Mouse (Mus musculus) midbrain, postnatal 0 days (tissue): ENCODE results near the gene Lrrc56. TPM values are rescaled to one million over a fixed set of nuclear protein-coding genes. Genes with fewer than 3 reads are reported as not detected.
A peak's percentile ranks its signal among the peaks of the same experiment; 100 is the strongest.

Source experiments
- ATAC-seq: fragments of 200-750 bp; cut with Nextera tagmentation; 2 replicates; pipeline ENCODE4 v1.8.0; 2017; ENCODE audit warnings: moderate number of reproducible peaks, mild to moderate bottlenecking, moderate TSS enrichment, moderate library complexity; ENCODE audit not compliant: low FRiP score
- DNase-seq: peaks from one replicate; pipeline ENCODE4 v3.0.0-alpha.2; 2015; ENCODE audit warnings: low spot score
- H3K27ac ChIP-seq: fragments of 300-500 bp; sonication (generic); 2 replicates; pipeline ENCODE4 v1.5.1; 2014; ENCODE audit warnings: low read depth, mild to moderate bottlenecking, low read length, mixed read lengths
- H3K27me3 ChIP-seq: fragments of 300-500 bp; sonication (generic); 2 replicates; pipeline ENCODE4 v1.6.1; 2014; ENCODE audit warnings: low read length, control low read depth, mixed read lengths; ENCODE audit not compliant: insufficient read depth
- H3K36me3 ChIP-seq: fragments of 300-500 bp; sonication (generic); 2 replicates; pipeline ENCODE4 v1.6.1; 2014; ENCODE audit warnings: low read length, control low read depth, mixed read lengths; ENCODE audit not compliant: insufficient read depth
- H3K4me1 ChIP-seq: fragments of 300-500 bp; sonication (generic); 2 replicates; pipeline ENCODE4 v1.6.1; 2014; ENCODE audit warnings: mild to moderate bottlenecking, control low read depth, antibody characterized with exemption, low read length, mixed read lengths; ENCODE audit not compliant: insufficient read depth
- H3K4me2 ChIP-seq: fragments of 300-500 bp; sonication (generic); 2 replicates; pipeline ENCODE4 v1.6.1; 2014; ENCODE audit warnings: low read depth, mild to moderate bottlenecking, low read length, mixed read lengths; ENCODE audit not compliant: poor library complexity, severe bottlenecking
- H3K4me3 ChIP-seq: fragments of 300-500 bp; sonication (generic); 2 replicates; pipeline ENCODE4 v1.5.1; 2014; ENCODE audit warnings: low read depth, mild to moderate bottlenecking, low read length, moderate library complexity
- H3K9ac ChIP-seq: fragments of 300-500 bp; sonication (generic); replicated peaks from 2 replicates; pipeline ENCODE4 v1.6.1; 2014; ENCODE audit warnings: mild to moderate bottlenecking, low read length, moderate library complexity, mixed read lengths; ENCODE audit not compliant: poor library complexity, severe bottlenecking
- H3K9me3 ChIP-seq: fragments of 300-500 bp; sonication (generic); 2 replicates; pipeline ENCODE4 v1.6.1; 2016; ENCODE audit warnings: low read length, control low read depth
- CTCF ChIP-seq: IDR thresholded peaks from 2 replicates; pipeline ENCODE4 v1.5.1; 2016; ENCODE audit warnings: antibody characterized with exemption, mild to moderate bottlenecking
- WGBS: fragments of 180-500 bp; shearing (Covaris S2); extraction: QIAGEN DNeasy Blood & Tissue Kit; methylation state at CpG from one replicate; pipeline ENCODE4 v1.1.7; 2014; 5-methylcytosine and 5-hydroxymethylcytosine counted together
- polyA plus RNA-seq: library from polyadenylated mRNA; unstranded; fragments of >200 nt; fragmentation: Nextera tagmentation; extraction: Ambion mirVana; gene quantifications from 2 replicates; pipeline ENCODE4 v1.2.1, GENCODE M21; 2015
- total RNA-seq: library from RNA; depleted of rRNA; stranded (reverse); fragments of >200 nt; gene quantifications from 2 replicates; pipeline ENCODE4 v1.2.3, GENCODE M21; 2014

Gene Lrrc56
- total and polyA plus RNA-seq, 2 experiments from 2014 or later, result 8.6 to 14.9 TPM

DNA sequence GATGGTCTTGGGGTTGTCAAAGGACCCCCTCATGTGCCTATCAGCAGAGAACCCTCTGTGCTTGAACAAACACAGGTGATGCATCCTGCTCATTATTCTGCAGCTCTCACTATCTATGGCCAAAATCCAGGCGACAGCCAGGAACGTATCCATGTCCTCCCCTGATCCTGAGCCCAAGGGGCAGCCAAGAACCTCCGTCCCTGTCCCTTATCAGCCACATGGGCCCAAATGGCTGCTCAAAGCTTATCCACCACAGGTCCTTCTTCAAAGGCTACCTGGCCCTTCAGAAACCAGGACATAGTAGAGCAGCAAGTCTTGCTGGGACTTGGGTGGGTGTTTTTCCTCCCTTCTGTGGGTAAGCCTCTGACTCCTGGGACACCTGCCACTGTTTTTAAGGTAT, 5.8 kb upstream of the Lrrc56 start:
- no peak overlapping the region for H3K4me3 ChIP-seq

DNA sequence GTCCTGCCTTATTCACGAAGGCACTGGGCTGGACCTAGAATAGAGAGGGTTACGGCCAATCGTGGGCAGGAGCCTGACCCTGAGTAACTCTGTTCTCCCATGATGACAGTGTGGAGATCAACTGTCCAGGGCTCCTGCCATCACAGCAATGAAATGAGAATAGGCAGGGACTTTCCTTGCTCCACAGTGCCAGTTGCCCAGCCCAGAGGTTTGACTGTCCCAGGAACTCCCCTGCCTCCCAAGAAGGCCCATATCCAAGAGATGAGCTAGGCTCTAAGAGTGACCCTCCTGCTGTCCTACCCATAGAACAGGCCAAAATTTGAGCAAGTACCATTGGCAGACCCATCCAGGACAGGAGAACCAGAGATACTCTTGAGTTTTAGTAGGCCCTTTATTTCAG, 5.2 kb upstream of the Lrrc56 start:
- WGBS, result 96% methylated on average over 3 of the region's 3 CpGs
- TF ChIP-seq CTCF, result no peak
- ATAC-seq, result no peak

More for the DNA sequence above, 5.8 kb upstream of the Lrrc56 start:
- Histone ChIP-seq H3K27ac (no peak overlapping the region), H3K9ac (no peak overlapping the region), H3K36me3 (peaks cover 33% of the 10 kb centered on the region), H3K27me3 (no peaks in the 10 kb centered on the region), H3K4me1 (peaks cover 8% of the 10 kb centered on the region; the same call in 1 of the 2 replicates), H3K4me2 (no peak overlapping the region), H3K9me3 (no peaks in the 10 kb centered on the region)
- no peak for DNase-seq
- no peak for TF ChIP-seq CTCF
- no peak for ATAC-seq
- WGBS, result 83% methylated on average over 3 of the region's 3 CpGs

DNA sequence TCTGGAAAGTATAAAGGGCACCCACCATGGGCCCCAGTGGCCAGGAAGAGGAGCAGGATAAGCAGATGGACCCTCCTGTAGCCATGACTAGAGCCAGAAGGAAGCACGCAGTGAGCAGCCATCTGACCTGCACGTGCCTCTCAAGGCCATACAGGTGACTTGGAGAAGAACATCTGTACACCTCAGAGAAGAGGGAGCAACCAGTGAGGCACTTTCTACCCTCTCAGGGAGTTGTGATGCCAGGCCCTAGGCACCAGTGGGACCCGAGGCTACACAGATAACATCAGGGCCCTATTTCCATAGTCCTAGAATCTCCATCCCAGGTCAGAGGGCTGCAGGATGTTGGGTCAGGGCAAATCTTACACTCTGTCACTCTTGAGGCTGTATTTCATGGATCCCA, 3.7 kb upstream of the Lrrc56 start:
- TF ChIP-seq CTCF, result no peak
- 89% methylated on average over 3 of the region's 3 CpGs for WGBS
- H3K36me3 ChIP-seq, result peaks cover 33% of the 10 kb centered on the region
- no peak overlapping the region for H3K27ac ChIP-seq
- H3K9ac ChIP-seq, result no peak overlapping the region
- H3K4me2 ChIP-seq, result no peak overlapping the region
- H3K27me3 ChIP-seq, result no peaks in the 10 kb centered on the region
- DNase-seq, result no peak
- peaks cover 8% of the 10 kb centered on the region; the same call in 1 of the 2 replicates for H3K4me1 ChIP-seq
- ATAC-seq, result no peak
- H3K9me3 ChIP-seq, result no peaks in the 10 kb centered on the region
- H3K4me3 ChIP-seq, result no peak overlapping the region

More for the DNA sequence above, 5.2 kb upstream of the Lrrc56 start:
- Histone ChIP-seq H3K4me3 (no peak overlapping the region), H3K9me3 (no peaks in the 10 kb centered on the region), H3K27me3 (no peaks in the 10 kb centered on the region), H3K4me2 (no peak overlapping the region), H3K36me3 (peaks cover 33% of the 10 kb centered on the region), H3K9ac (no peak overlapping the region), H3K4me1 (peaks cover 8% of the 10 kb centered on the region; the same call in 1 of the 2 replicates), H3K27ac (no peak overlapping the region)
- DNase-seq, result no peak

- DNase-seq, result no peak
- Histone ChIP-seq H3K4me1 (peaks cover 8% of the 10 kb centered on the region; the same call in 1 of the 2 replicates), H3K36me3 (peaks cover 33% of the 10 kb centered on the region), H3K27me3 (no peaks in the 10 kb centered on the region), H3K4me2 (no peak overlapping the region), H3K4me3 (no peak overlapping the region), H3K9me3 (no peaks in the 10 kb centered on the region), H3K27ac (no peak overlapping the region), H3K9ac (no peak overlapping the region)
- TF ChIP-seq CTCF, result no peak
- 91% methylated on average over 12 of the region's 14 CpGs for WGBS
- ATAC-seq, result no peak
Observed at GRCm38 (mm10) chr7:141191036-141191435, 2.9 kb upstream of the Lrrc56 start.

DNA sequence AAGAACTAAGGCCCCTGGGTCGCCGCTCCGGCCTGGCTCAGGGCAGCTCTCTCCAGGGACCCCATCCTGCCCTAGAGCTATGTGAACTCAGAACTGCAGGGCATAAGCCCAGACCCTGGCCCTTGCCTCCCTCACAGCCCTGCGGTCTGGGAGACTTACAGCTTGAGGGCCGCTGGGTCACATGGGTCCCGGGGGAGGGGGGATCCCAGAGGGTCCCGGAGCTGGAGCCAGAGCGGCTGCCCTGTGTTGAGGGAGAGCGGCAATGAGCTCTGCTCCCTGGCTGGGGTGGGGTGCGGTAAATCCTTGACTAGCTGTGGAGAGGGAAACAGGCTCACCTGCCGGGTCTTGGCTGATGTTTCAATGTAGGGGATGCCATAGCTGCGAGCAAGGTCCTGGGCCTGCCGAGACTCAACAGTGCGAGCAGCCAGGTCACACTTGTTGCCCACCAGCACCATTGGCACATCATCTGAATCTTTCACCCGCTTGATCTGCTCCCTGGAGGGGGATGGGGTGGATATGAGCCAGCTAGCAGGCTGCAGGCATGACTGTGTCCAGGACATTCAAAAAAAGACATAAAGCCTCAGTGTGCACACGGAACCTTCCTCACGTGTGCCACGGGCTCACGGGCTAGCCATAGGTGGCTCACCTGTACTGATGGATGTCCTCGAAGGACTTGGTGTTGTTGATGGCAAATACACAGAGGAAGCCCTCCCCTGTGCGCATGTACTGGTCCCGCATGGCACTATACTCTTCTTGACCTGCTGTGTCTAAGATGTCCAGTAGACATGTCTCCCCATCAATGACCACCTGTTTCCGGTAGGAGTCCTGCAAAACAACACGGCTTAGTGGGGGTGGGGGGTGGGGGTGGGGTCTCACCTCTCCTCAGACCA, 1.9 kb upstream of the Lrrc56 start:
- TF ChIP-seq CTCF, result no peak
- Histone ChIP-seq H3K27me3 (no peaks in the 10 kb centered on the region), H3K36me3 (peaks cover 33% of the 10 kb centered on the region), H3K27ac (no peak overlapping the region), H3K4me3 (no peak overlapping the region; the same call in 1 of the 2 replicates), H3K4me2 (peak overlapping the region; percentile 65), H3K9ac (peak overlapping the region; percentile 94; the same call in 1 of the 2 replicates), H3K4me1 (peaks cover 8% of the 10 kb centered on the region; the same call in 1 of the 2 replicates), H3K9me3 (no peaks in the 10 kb centered on the region)
- ATAC-seq (no peak), DNase-seq (no peak)
- 88% methylated on average over 24 of the region's 24 CpGs for whole genome bisulfite sequencing

DNA sequence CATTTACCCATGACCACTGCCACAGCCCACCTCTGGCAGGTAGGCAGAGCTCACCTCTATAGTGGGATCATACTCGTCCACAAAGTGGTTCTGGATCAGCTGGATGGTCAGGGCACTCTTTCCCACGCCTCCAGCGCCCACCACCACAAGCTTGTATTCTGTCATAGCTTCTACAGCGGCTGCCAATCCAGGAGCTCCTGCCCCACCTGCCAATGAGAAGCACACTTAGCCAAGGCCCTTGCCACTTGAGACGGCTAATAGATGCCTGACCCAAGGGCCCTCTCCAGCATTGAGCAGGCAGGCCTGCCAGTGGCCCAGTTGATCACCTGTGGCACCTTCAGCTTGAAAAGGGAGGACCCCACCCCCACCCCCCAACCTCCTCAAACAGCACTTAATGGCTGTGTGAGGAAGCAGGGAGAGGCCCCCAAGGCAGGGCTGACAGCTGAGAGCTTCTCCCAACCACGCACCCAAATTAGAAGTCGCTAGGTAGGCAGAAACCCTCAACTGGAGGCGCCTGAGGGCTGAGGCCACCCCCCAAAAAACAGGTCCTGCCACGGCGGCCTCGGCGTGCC, 1.1 kb upstream of the Lrrc56 start:
- ATAC-seq (no peak), DNase-seq (no peak)
- peak overlapping the region; percentile 94 for H3K9ac ChIP-seq
- 26% methylated on average over 12 of the region's 12 CpGs for WGBS
- no peak for TF ChIP-seq CTCF
- peak overlapping the region; percentile 85 for H3K27ac ChIP-seq
- H3K4me1 ChIP-seq, result peaks cover 8% of the 10 kb centered on the region; the same call in 1 of the 2 replicates
- no peaks in the 10 kb centered on the region for H3K27me3 ChIP-seq
- peak overlapping the region; percentile 65 for H3K4me2 ChIP-seq
- H3K4me3 ChIP-seq, result peak overlapping the region; percentile 96
- H3K36me3 ChIP-seq, result peaks cover 33% of the 10 kb centered on the region
- no peaks in the 10 kb centered on the region for H3K9me3 ChIP-seq
